Mouse (Mus musculus) adrenal gland, postnatal 4 days (tissue): ENCODE results near the gene Hist1h4i. TPM values are rescaled to one million over a fixed set of nuclear protein-coding genes. Genes with fewer than 3 reads are reported as not detected.

ENCODE experiments used
- DNase-seq, 2 experiments: peaks; one replicate each; pipeline ENCODE4 v3.0.0; 2021 to 2022; ENCODE audit warnings: low spot score in 2 of 2, mixed read lengths in 2 of 2
- total RNA-seq, 2 experiments: library from RNA; stranded (reverse); gene quantifications; 2 replicates each; pipeline ENCODE4 v1.2.3; 2021

The Hist1h4i gene
- total RNA-seq, 2 experiments from 2014 or later, result 221 to 240 TPM

DNA sequence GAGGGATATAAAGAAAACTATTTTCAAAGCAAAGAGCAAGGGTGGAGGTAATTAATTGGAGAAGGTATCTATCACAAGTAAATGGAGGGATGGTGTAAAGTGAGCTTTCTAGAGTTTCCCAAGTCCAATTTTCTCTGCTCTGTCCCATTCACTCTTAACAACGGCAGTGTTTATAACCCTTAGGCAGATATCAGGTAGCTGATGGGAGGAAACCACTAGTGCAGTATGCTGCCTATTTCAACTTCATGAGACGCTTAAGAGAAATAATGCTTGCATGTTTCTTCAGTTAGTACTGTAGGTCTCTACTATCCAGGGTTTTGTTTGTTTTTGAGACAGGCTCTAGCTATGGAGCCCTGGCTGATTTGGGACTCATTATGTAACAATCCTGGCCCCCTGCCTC, 3.7 kb downstream of the Hist1h4i start:
- DNase-seq, result no peak

GRCm38 (mm10) chr13:22036986-22037385, 4.2 kb downstream of the Hist1h4i start:
- no peak for DNase-seq

DNA sequence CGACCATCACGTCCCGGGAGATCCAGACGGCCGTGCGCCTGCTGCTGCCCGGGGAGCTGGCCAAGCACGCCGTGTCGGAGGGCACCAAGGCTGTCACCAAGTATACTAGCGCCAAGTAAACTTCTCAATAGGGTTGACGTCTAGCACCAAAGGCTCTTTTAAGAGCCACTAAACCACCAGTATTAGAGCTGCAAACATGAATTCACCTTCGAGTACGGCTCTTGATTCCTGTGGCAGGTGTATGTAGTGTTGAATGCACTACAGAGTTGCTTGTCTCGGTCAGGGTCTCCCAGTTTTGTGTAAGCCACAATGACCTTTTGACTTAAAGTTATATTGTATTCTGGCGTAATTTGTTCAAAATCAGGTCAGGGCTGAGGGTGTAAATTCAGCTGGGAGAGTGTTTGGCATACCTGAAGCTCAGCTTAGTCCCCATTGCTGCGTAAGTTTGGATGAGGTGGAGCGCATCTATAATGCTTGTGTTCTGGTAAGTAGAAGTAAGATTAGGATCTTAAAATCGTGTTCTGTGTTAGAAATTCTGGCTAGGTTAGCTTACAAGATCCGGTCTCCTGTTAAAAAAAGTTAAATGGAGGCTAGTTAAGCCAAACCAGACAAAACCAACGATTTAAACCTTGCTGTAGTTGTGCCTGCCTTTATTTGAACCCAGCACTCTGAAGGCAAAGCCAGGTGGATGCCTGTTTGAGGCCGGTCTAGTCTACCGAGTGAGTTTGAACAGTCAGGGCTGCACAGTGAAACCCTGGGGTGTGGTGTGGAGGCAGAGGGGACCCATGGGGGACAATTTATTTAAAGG, 4.8 kb downstream of the Hist1h4i start:
- no peak for DNase-seq

- peak; percentile 36 to 69 for DNase-seq
Observed at GRCm38 (mm10) chr13:22035267-22036148, 5.7 kb downstream of the Hist1h4i start, which contains the start of the genes Hist1h2ah and Hist1h2bk. TSS of gene Hist1h2ah (minus strand) at chr13:22035568. TSS of gene Hist1h2bk (plus strand) at chr13:22035870.

DNA sequence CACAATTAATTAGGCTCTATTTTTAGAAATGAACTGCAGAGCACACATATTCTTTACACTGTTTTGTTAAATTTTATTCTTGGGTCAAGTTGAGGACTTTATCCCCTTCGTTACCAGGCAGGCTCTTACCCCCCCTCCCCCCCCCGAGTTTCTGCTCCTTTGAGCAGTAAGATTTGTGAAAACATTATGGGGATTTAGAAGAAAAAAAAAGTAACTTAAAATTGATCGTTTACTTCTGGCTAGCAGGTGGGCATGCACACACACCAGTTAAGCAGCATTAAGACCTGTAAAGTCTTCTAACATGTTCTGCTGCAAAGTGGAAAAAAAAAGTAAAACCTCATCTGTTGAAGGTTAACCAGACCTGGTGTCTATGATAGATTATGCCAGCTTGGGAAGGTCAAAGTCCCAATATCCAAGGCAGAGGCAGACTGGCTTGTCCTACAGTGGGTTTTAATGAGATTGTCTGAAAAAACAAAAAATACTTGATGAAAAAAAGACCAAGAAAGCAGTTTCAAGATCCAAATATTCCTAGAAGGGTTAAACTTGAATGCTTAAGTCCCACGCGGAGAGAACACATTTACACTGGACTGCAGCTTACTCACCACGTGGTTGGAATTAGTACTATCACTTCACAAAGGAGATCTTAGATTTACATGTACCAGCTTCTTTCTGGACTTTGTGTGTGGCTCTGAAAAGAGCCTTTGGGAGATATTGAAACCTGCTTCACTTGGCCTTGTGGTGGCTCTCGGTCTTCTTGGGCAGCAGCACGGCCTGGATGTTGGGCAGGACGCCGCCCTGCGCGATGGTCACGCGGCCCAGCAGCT, 6.5 kb downstream of the Hist1h4i start:
- DNase-seq, result no peak

GRCm38 (mm10) chr13:22033741-22034442, 7.3 kb downstream of the Hist1h4i start:
- DNase-seq, result no peak

DNA sequence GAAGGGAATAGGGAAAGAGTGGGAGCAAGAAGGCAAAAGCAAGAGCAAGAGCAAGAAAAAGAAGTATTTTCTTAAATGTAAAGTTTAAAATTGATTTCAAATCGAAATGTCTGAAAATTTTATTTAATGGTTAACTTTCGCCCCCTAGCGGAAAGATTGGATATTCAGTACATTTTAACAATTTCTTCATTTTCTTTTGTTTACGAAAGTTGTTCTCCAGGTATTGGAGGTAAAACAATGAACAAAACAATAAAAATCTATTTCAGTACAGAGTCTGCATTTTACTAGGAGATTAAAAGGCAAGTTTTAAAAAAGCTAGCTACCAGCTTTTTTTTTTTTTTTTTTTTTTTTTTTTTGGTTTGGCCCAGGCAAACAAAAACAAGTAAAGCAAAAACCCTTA, 10.7 kb downstream of the Hist1h4i start:
- DNase-seq, result no peak

DNA sequence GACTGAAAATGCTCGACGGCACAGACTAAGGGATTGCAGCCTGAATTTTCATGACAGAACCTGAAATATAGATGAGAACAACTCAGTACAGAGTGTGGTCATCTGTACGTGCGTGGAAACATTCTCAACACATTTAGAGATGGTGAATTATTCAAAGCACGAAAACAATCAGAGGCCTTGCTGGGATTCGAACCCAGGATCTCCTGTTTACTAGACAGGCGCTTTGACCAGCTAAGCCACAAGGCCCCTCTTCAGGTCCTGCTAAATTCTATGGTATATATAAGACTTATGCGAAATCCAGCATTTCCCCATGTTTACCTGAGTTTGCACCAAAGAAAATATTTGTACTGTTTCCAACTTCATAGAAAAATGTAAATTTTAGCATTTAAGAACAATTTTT, 11.2 kb downstream of the Hist1h4i start:
- DNase-seq, result no peak

DNA sequence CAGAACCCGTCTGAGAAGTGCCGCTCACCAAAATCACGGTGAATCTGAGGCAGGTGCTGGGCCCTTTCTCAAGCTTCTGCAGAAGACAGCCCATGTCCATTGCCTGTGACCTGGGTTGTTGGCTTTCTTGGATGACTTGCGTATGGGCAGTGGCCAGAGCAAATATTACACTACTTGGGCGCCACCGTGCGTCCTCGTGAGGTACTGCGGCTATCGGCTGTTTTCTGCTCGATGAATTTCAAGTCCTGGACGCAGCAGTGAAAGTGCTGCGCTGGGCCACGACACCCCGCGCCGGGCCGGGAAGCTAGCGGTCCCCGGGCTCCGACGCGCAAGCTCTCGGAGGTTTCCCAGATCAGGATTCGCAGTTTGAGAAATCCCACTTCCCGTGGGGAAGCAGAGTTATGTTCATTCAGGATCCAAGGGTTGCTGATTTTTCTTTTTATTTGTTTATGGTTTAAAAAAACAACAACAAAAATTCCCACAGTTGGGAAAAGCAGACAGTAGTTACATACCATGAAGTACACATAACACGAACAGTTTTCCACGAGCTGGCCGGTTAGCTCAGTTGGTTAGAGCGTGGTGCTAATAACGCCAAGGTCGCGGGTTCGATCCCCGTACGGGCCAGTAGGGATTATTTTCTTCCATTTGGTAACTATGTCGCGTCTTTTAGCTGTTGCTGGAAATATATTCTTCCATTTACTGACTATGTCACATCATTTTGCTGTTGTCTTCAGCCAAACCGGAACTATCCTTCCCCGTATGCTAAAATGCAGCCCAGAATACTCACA, 12.3 kb downstream of the Hist1h4i start:
- peak; percentile 87 to 92 for DNase-seq

GRCm38 (mm10) chr13:22026058-22027031, 14.8 kb downstream of the Hist1h4i start:
- DNase-seq, result peak; percentile 75 to 81

GRCm38 (mm10) chr13:22022241-22022640, 18.9 kb downstream of the Hist1h4i start:
- peak; percentile 50 to 51 for DNase-seq

DNA sequence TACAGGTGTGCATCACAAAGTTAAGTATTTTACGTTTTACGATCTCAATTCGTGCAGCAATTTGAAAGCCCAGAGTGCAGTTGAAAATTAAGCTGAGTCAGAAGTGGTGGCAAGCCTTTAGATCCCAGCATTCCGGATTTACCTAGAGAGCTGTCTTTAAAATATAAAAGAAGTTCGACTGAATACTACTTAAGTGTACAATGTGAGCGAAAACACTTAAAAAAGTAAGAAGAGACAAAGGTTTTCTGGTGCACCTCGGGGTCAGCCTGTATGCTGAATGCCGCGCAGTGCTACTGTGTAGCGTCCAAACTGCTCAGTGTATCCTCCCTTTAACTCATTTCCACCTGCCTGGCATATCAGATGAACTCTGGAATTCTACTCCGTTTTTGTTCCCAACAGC, 19.6 kb downstream of the Hist1h4i start:
- no peak for DNase-seq

- peak in 1 of 2 experiments; percentile 21 for DNase-seq
Observed at GRCm38 (mm10) chr13:22020901-22021339, 20.2 kb downstream of the Hist1h4i start.

- no peak for DNase-seq
Observed at GRCm38 (mm10) chr13:22019934-22020835, 21.0 kb downstream of the Hist1h4i start.

DNA sequence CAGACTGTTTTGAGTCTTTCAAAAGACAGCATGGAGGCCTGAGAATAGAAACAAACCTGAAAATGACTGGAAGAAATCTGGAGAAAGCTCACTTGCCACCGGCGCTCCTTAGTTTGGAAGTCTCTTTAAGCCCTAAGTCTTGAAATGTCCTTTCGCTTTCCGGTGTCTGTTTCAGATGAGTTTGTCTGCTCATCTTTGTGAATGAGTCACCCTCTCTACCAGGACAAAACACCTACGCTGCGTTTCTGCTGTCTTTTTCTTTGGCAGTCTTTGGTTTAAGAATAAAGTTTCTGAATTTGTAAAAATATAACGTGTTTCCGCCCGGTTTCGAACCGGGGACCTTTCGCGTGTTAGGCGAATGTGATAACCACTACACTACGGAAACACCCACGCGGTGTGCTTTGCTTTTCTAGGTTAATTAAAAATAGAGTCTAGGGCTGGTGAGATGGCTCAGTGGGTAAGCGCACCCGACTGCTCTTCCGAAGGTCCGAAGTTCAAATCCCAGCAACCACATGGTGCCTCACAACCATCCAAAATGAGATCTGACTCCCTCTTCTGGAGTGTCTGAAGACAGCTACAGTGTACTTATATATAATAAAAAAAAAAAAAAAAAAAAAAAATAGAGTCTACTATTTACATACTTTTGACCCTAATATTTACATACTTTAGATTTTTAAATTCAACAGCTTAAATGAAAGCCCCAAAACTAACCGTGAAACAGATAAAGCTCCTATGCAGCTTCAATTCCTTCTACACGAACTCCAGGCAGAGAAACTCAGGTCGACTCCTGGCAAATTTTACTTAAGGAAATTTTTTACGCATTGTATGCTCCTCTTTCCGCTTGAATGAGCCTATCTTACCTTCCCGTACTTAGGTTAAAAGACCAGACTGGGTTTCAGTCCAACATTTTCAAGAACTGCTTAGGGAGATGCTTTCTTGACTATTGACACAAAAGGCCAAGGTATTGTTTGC, 25.4 kb downstream of the Hist1h4i start:
- peak; percentile 18 to 49 for DNase-seq

GRCm38 (mm10) chr13:22014411-22014845, 26.7 kb downstream of the Hist1h4i start:
- DNase-seq, result no peak
